Mouse (Mus musculus) limb, embryonic 13.5 days (tissue): ENCODE results near the gene Tmbim4. TPM values are rescaled to one million over a fixed set of nuclear protein-coding genes. Genes with fewer than 3 reads are reported as not detected.

Experiments used
- ATAC-seq: fragments of 200-750 bp; cut with Nextera tagmentation; 2 replicates; pipeline ENCODE4 v1.8.0; 2017; ENCODE audit warnings: low read depth, moderate number of reproducible peaks, moderate TSS enrichment; ENCODE audit not compliant: low FRiP score
- H3K27ac ChIP-seq: fragments of 300-500 bp; sonication (generic); 2 replicates; pipeline ENCODE4 v1.5.1; 2015; ENCODE audit warnings: inconsistent platforms, mild to moderate bottlenecking, moderate library complexity
- H3K27me3 ChIP-seq: fragments of 300-500 bp; sonication (generic); 2 replicates; pipeline ENCODE4 v1.6.1; 2015; ENCODE audit warnings: mild to moderate bottlenecking, inconsistent platforms
- H3K36me3 ChIP-seq: fragments of 300-500 bp; sonication (generic); 2 replicates; pipeline ENCODE4 v1.6.1; 2015; ENCODE audit warnings: inconsistent platforms, mild to moderate bottlenecking, moderate library complexity
- H3K4me1 ChIP-seq: fragments of 300-500 bp; sonication (generic); 2 replicates; pipeline ENCODE4 v1.6.1; 2015; ENCODE audit warnings: inconsistent platforms
- H3K4me2 ChIP-seq: fragments of 300-500 bp; sonication (generic); replicated peaks from 2 replicates; pipeline ENCODE4 v1.6.1; 2015; ENCODE audit warnings: inconsistent platforms, mild to moderate bottlenecking, moderate library complexity
- H3K4me3 ChIP-seq: fragments of 300-500 bp; sonication (generic); 2 replicates; pipeline ENCODE4 v1.5.1; 2015; ENCODE audit warnings: moderate library complexity, mild to moderate bottlenecking, inconsistent platforms
- H3K9ac ChIP-seq: fragments of 300-500 bp; sonication (generic); 2 replicates; pipeline ENCODE4 v1.6.1; 2015; ENCODE audit warnings: mild to moderate bottlenecking, inconsistent platforms
- H3K9me3 ChIP-seq: fragments of 300-500 bp; sonication (generic); 2 replicates; pipeline ENCODE4 v1.6.1; 2016; ENCODE audit warnings: inconsistent platforms
- WGBS: fragments of 180-500 bp; shearing (Covaris S2); methylation state at CpG from one replicate; pipeline ENCODE4 v1.1.7; 2015; 5-methylcytosine and 5-hydroxymethylcytosine counted together
- polyA plus RNA-seq: library from polyadenylated mRNA; unstranded; fragments of >200 nt; fragmentation: Nextera tagmentation; extraction: Ambion mirVana; gene quantifications from 2 replicates; pipeline ENCODE4 v1.2.1, GENCODE M21; 2015

Tmbim4 gene
- polyA plus RNA-seq, 1 experiment from 2014 or later: 91.7 TPM

- Histone ChIP-seq H3K27me3 (no peaks in the 10 kb centered on the region), H3K9me3 (no peaks in the 10 kb centered on the region), H3K4me2 (no peak overlapping the region), H3K4me1 (peaks cover 15% of the 10 kb centered on the region), H3K9ac (no peak overlapping the region), H3K27ac (no peak overlapping the region), H3K4me3 (no peak overlapping the region), H3K36me3 (no peaks in the 10 kb centered on the region)
- ATAC-seq: no peak
- WGBS: 56% methylated on average over 5 of the region's 5 CpGs
These were observed 30.1 kb upstream of the Tmbim4 start for GRCm38 (mm10) chr10:120171340-120171739.

DNA sequence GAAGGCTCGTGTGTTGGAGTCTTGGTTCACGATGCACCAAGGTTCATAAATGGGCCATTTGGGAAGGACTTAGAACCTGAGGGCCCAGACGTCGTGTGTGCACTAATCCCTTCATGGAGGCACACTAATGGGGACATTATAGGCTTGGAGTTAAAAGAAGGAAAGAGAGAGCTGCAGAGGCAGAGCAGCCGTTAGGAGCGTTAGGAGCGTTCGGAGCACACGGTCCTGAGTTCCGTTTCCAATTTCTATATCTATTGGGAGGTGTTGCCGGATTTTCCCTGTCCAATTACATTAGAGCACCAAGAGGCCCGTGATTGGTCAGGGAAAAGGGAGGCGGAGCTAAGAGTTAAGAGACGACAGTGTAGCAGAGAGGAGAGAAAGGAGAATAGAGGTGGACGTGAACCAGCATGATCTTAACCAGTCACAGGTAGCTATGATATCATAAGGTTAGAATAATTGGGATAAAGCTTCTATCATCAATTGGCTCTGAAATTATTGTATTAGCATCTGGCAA, 27.1 kb upstream of the Tmbim4 start:
- H3K27ac ChIP-seq: no peak overlapping the region
- H3K9ac ChIP-seq: no peak overlapping the region
- no peak overlapping the region for H3K4me3 ChIP-seq
- H3K4me1 ChIP-seq: 0 out of 2 replicates have a peak, but pooled peaks cover under 1% of the 10 kb centered on the region
- no peak for ATAC-seq
- H3K4me2 ChIP-seq: no peak overlapping the region
- H3K9me3 ChIP-seq: no peaks in the 10 kb centered on the region
- H3K27me3 ChIP-seq: no peaks in the 10 kb centered on the region
- WGBS: 79% methylated on average over 15 of the region's 15 CpGs
- H3K36me3 ChIP-seq: no peaks in the 10 kb centered on the region

- 96% methylated on average over 1 of the region's 1 CpGs for WGBS
- H3K27me3 ChIP-seq: no peaks in the 10 kb centered on the region
- ATAC-seq: no peak
These were observed 18.5 kb upstream of the Tmbim4 start for GRCm38 (mm10) chr10:120182887-120183286.

GRCm38 (mm10) chr10:120183342-120183741, 18.0 kb upstream of the Tmbim4 start:
- Histone ChIP-seq H3K27me3 (no peaks in the 10 kb centered on the region), H3K36me3 (no peaks in the 10 kb centered on the region), H3K4me3 (no peak overlapping the region), H3K4me1 (no peaks in the 10 kb centered on the region), H3K9me3 (0 out of 2 replicates have a peak, but pooled peaks cover 5% of the 10 kb centered on the region), H3K27ac (no peak overlapping the region), H3K9ac (no peak overlapping the region), H3K4me2 (no peak overlapping the region)
- WGBS: 91% methylated on average over 2 of the region's 2 CpGs
- ATAC-seq: no peak

More at GRCm38 (mm10) chr10:120182887-120183286, 18.5 kb upstream of the Tmbim4 start:
- Histone ChIP-seq H3K27ac (no peak overlapping the region), H3K36me3 (no peaks in the 10 kb centered on the region), H3K4me2 (no peak overlapping the region), H3K9me3 (0 out of 2 replicates have a peak, but pooled peaks cover 5% of the 10 kb centered on the region), H3K4me1 (no peaks in the 10 kb centered on the region), H3K4me3 (no peak overlapping the region), H3K9ac (no peak overlapping the region)

GRCm38 (mm10) chr10:120188513-120188912, 12.9 kb upstream of the Tmbim4 start:
- Histone ChIP-seq H3K4me3 (no peak overlapping the region), H3K9me3 (0 out of 2 replicates have a peak, but pooled peaks cover 5% of the 10 kb centered on the region), H3K27ac (no peak overlapping the region), H3K4me1 (no peaks in the 10 kb centered on the region), H3K36me3 (no peaks in the 10 kb centered on the region), H3K27me3 (no peaks in the 10 kb centered on the region), H3K4me2 (no peak overlapping the region), H3K9ac (no peak overlapping the region)
- WGBS: 81% methylated on average over 2 of the region's 2 CpGs
- no peak for ATAC-seq

DNA sequence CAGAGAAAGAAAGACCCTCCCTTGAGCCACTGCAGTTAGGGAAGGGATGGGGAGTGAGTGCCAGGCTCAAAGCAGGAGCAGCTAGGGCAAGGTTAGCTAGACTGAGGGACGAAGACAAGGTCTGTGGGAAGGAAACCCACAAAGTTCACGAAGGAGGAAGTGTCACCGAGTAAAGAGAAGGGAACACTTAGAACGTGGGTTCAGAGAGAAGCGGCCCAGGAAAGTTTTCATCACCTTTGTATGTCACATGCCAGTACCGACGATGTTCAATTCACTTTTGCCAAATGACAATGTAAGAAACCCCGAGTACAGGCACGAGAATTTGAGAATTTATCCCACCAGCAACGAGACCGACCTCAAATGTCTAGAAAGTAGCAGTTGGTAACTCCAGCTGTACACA, 12.1 kb upstream of the Tmbim4 start:
- Histone ChIP-seq H3K4me1 (no peaks in the 10 kb centered on the region), H3K9me3 (0 out of 2 replicates have a peak, but pooled peaks cover 5% of the 10 kb centered on the region), H3K27me3 (no peaks in the 10 kb centered on the region), H3K9ac (no peak overlapping the region), H3K36me3 (no peaks in the 10 kb centered on the region), H3K27ac (no peak overlapping the region), H3K4me2 (no peak overlapping the region), H3K4me3 (no peak overlapping the region)
- WGBS: 63% methylated on average over 11 of the region's 11 CpGs
- no peak for ATAC-seq

DNA sequence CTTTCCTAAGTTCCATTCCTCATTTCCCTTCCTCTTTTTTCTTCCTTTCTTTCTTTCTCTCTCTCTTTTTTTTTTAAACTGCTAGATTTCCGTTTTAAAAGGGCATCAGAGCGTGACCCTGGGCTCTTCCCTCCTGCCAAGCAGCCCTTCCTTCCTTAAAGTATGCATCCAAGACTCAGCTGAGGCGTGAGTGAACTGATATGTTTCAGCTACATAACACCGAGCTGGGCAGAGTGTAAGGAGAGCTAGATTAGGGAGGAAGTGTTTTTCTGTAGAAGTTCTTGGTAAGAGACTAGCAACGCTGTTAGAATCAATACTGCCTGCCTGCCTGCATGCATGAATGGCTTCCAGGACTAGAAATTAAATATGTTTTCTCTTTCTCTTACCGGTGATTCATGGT, 11.6 kb upstream of the Tmbim4 start:
- Histone ChIP-seq H3K4me2 (no peak overlapping the region), H3K27ac (no peak overlapping the region), H3K9me3 (0 out of 2 replicates have a peak, but pooled peaks cover 5% of the 10 kb centered on the region), H3K27me3 (no peaks in the 10 kb centered on the region), H3K4me3 (no peak overlapping the region), H3K9ac (no peak overlapping the region), H3K4me1 (no peaks in the 10 kb centered on the region), H3K36me3 (no peaks in the 10 kb centered on the region)
- no peak for ATAC-seq
- 40% methylated on average over 6 of the region's 6 CpGs for WGBS

DNA sequence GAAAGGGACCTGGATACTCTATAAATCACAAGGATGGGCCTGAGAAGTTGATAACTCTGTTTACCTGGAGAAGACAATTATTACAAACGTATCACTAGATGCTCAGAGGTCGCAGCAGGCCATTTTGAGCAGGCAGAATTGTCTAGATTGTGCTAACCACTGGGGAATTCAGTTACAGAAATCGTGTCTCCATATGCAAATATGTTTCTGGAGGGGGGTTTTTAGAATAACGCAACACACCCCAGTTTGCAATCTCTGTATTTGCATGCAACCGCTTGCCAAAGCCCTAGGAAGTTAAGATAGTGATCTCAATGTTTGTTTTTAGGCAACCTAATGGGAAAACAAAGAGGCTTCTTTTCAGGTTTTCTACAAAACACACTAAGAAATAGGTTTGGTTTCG, 10.2 kb upstream of the Tmbim4 start:
- H3K9ac ChIP-seq: no peak overlapping the region
- H3K4me1 ChIP-seq: no peaks in the 10 kb centered on the region
- H3K36me3 ChIP-seq: no peaks in the 10 kb centered on the region
- no peak overlapping the region for H3K27ac ChIP-seq
- ATAC-seq: no peak
- H3K4me3 ChIP-seq: no peak overlapping the region
- no peak overlapping the region for H3K4me2 ChIP-seq
- H3K9me3 ChIP-seq: 0 out of 2 replicates have a peak, but pooled peaks cover 3% of the 10 kb centered on the region
- 87% methylated on average over 6 of the region's 6 CpGs for WGBS
- no peaks in the 10 kb centered on the region for H3K27me3 ChIP-seq

DNA sequence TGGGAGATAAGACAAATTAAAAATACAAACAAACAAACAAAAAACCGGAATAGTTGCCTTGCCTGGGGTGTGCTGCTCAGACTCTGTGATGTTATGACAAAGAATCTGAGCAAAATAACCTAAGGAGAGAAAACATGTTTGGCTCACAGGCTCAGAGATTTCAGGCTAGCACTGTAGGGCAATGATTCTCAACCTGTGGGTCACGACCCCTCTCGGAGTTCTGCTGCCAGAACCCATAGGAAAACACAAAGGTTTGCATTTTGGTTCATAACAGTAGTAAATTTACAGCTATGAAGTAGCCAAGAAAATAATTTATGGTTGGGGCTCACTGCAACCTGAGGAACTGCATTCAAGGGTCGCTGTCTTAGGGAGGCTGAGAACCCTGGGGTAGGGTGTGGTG, 9.1 kb upstream of the Tmbim4 start:
- no peaks in the 10 kb centered on the region for H3K4me1 ChIP-seq

GRCm38 (mm10) chr10:120193255-120193654, 8.1 kb upstream of the Tmbim4 start:
- Histone ChIP-seq H3K27me3 (0 out of 2 replicates have a peak, but pooled peaks cover 3% of the 10 kb centered on the region), H3K4me1 (no peaks in the 10 kb centered on the region), H3K9ac (no peak overlapping the region), H3K9me3 (no peaks in the 10 kb centered on the region), H3K36me3 (no peaks in the 10 kb centered on the region), H3K4me2 (no peak overlapping the region), H3K27ac (no peak overlapping the region), H3K4me3 (no peak overlapping the region)
- 94% methylated on average over 8 of the region's 8 CpGs for WGBS
- ATAC-seq: no peak

More for the DNA sequence above, 9.1 kb upstream of the Tmbim4 start:
- Histone ChIP-seq H3K4me3 (no peak overlapping the region), H3K36me3 (no peaks in the 10 kb centered on the region), H3K4me2 (no peak overlapping the region), H3K9me3 (no peaks in the 10 kb centered on the region), H3K9ac (no peak overlapping the region), H3K27ac (no peak overlapping the region), H3K27me3 (no peaks in the 10 kb centered on the region)
- 83% methylated on average over 4 of the region's 4 CpGs for WGBS
- no peak for ATAC-seq

GRCm38 (mm10) chr10:120197061-120197835, 4.1 kb upstream of the Tmbim4 start:
- H3K4me3 ChIP-seq: no peak overlapping the region
- H3K9me3 ChIP-seq: no peaks in the 10 kb centered on the region
- no peak overlapping the region for H3K4me2 ChIP-seq
- peaks cover 13% of the 10 kb centered on the region for H3K27me3 ChIP-seq
- no peak overlapping the region for H3K9ac ChIP-seq
- H3K4me1 ChIP-seq: no peaks in the 10 kb centered on the region
- H3K36me3 ChIP-seq: no peaks in the 10 kb centered on the region
- no peak overlapping the region for H3K27ac ChIP-seq
- no peak for ATAC-seq
- WGBS: 77% methylated on average over 14 of the region's 14 CpGs

GRCm38 (mm10) chr10:120201961-120202402, 592 bp downstream of the Tmbim4 start, which contains the start of gene Irak3:
Irak3 (minus strand) TSS chr10:120202130.
- peak; percentile 63; the same call in 1 of the 2 replicates for ATAC-seq
- Histone ChIP-seq H3K9me3 (no peaks in the 10 kb centered on the region), H3K4me2 (peak within 1 kb of the TSS; percentile 93), H3K27me3 (peaks cover 18% of the 10 kb centered on the region), H3K4me3 (peak within 1 kb of the TSS; percentile 61), H3K27ac (no peak within 1 kb of the TSS), H3K9ac (peak within 1 kb of the TSS; percentile 71), H3K36me3 (no peaks in the 10 kb centered on the region), H3K4me1 (no peaks in the 10 kb centered on the region)
- 1% methylated on average over 13 of the region's 13 CpGs for WGBS
